Mouse (Mus musculus) brain, embryonic 14.5 days (tissue): ENCODE results near the gene Tapbp.

Experiments
- CTCF ChIP-seq: fragments of 200-500 bp; IDR thresholded peaks from 2 replicates; pipeline ENCODE4 v1.5.1; 2012; ENCODE audit warnings: inconsistent platforms, mild to moderate bottlenecking, moderate library complexity, borderline replicate concordance; ENCODE audit not compliant: insufficient read depth, insufficient read length; ENCODE audit errors: extremely low read depth
- POLR2A ChIP-seq: fragments of 200-500 bp; IDR thresholded peaks from 2 replicates; pipeline ENCODE4 v1.6.1; 2012; ENCODE audit warnings: mild to moderate bottlenecking, inconsistent platforms, borderline replicate concordance; ENCODE audit not compliant: poor library complexity, insufficient read depth, insufficient read length, severe bottlenecking; ENCODE audit errors: extremely low read depth

GRCm38 (mm10) chr17:33936993-33937392 is 21.3 kb downstream of the Tapbp start:
- TF ChIP-seq CTCF (no peak), POLR2A (no peak)
